ENCODE assay signal across 8 mouse cellular contexts in genomic region chr16:20424719-20425650, GRCm38 (mm10). TPM values are rescaled to one million over a fixed set of nuclear protein-coding genes. Genes with fewer than 3 reads are reported as not detected.
DNase-seq lines count a peak whose midpoint lies in the region; ATAC-seq and TF ChIP-seq lines count a peak whose summit lies in the region.

No protein-coding gene starts in this region.

- no peaks in the 10 kb centered on the region; the same call in 1 of the 2 replicates for H3K4me1 ChIP-seq in brown adipose tissue, adult 24 weeks (ENCODE audit: control insufficient read depth, insufficient read depth, insufficient read length, low read length)
- no peaks in the 10 kb centered on the region for H3K4me1 ChIP-seq in kidney, postnatal 0 days (replicated peaks; ENCODE audit: insufficient read depth, low read length)

- H3K27ac ChIP-seq in brown adipose tissue, adult 24 weeks (replicated peaks; ENCODE audit: low read depth, low read length): peak overlapping the region; percentile 53
- 0 out of 2 replicates have a peak overlapping the region, but pooled peaks have one; percentile 83 for H3K27ac ChIP-seq in kidney, postnatal 0 days

- peak; percentile 16 for DNase-seq in CD4-positive, CD25-positive, alpha-beta regulatory T cell, adult 2 months (ENCODE audit: low read depth, low spot score)
- peak; percentile 5 to 32 for DNase-seq in heart, adult 9 months (ENCODE audit: low spot score in 2 of 2)
- DNase-seq in kidney, postnatal 0 days (ENCODE audit: low spot score): no peak
- DNase-seq in lung, postnatal 36 days: peak; percentile 51
- peak; percentile 45 for DNase-seq in testis, postnatal 10 days (ENCODE audit: low spot score)
- DNase-seq in left cerebral cortex, adult 8-10 months (ENCODE audit: low spot score in 2 of 2): no peak

- no peak for TF ChIP-seq CTCF in kidney, postnatal 0 days (IDR thresholded peaks at IDR 0.05; ENCODE audit: low read depth)

- H3K9me3 ChIP-seq in kidney, postnatal 0 days (replicated peaks; ENCODE audit: low read length): no peaks in the 10 kb centered on the region

- peak overlapping the region; percentile 70 for H3K4me2 ChIP-seq in kidney, postnatal 0 days (ENCODE audit: low read length)

- WGBS in kidney, postnatal 0 days: 39% methylated on average over 10 of the region's 10 CpGs

- H3K27me3 ChIP-seq in kidney, postnatal 0 days (ENCODE audit: insufficient read depth, low read length): no peaks in the 10 kb centered on the region

- ATAC-seq in CD4-positive, CD25-positive, alpha-beta regulatory T cell, adult 4 months: no peak
- ATAC-seq in kidney, postnatal 0 days (replicated peaks; ENCODE audit: low FRiP score, low read depth): no peak

- H3K4me3 ChIP-seq in brown adipose tissue, adult 24 weeks (ENCODE audit: insufficient read depth, low read depth, low read length): peak overlapping the region; percentile 91
- peak overlapping the region; percentile 73 for H3K4me3 ChIP-seq in kidney, postnatal 0 days (replicated peaks; ENCODE audit: low read depth, low read length)

- peak overlapping the region; percentile 71 for H3K9ac ChIP-seq in kidney, postnatal 0 days (ENCODE audit: low read depth, low read length)

- H3K36me3 ChIP-seq in kidney, postnatal 0 days (ENCODE audit: insufficient read depth, low read length): peaks cover 7% of the 10 kb centered on the region; the same call in 1 of the 2 replicates

RNA-seq across cellular contexts. Expression of gene Abcc5, which starts 1.2 kb away (rescaled TPM):
- 10 to 100 TPM; 36.6 to 41.9 TPM for polyA plus RNA-seq in CD4-positive, CD25-positive, alpha-beta regulatory T cell, adult 4 months (2017; shearing (Covaris generic))
- 21.2 and 21.3 TPM in 2 replicates for polyA plus RNA-seq in brown adipose tissue, adult 24 weeks (2012; ENCODE audit: insufficient read depth, insufficient read length, missing spikeins)
- polyA plus RNA-seq in kidney, postnatal 0 days (2015; fragmentation: Nextera tagmentation; extraction: Ambion mirVana): 35.7 and 38.6 TPM in 2 replicates
- 100 to 1,000 TPM; 189 to 219 (median 203) TPM for total RNA-seq in left cerebral cortex, adult 8-10 months (2022)

Comparison
In these comparisons a context has a peak if more than half of its experiments do, and no peak if none do; other contexts are left out.
1. DNase-seq: peak in CD4-positive, CD25-positive, alpha-beta regulatory T cell, adult 2 months (single experiment), heart, adult 9 months (2 of 2), lung, postnatal 36 days (single experiment) and testis, postnatal 10 days (single experiment); none in kidney, postnatal 0 days (single experiment) and left cerebral cortex, adult 8-10 months (0 of 2).